Mouse (Mus musculus): ENCODE measurements around the gene Pcna.

Pcna gene

DNA sequence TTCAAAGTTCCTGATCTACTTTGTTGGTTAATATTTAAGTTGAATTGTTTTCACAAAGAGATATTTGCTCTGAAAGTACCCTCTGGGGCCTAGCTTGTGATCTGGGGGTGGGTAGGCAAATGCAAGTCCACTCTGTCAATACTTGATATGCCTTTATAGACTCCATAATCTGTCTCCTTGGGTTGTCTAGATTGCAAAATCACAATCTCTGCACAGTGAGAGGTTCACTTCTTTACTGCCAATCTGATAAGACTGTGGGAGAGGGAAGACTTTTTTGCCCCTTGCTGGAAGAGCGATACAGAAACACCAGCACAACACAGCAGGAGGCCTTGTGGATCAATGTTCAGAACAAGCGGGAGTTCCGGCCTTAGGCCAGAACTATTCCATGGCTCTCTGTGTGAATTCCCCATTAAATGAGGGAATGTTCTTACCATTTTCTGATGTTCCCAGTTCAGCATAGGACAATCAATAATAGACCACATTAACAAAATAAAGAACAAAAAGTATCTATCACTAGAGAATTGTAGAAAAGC is 20.6 kb downstream of the Pcna start:
- no peak for DNase-seq

DNA sequence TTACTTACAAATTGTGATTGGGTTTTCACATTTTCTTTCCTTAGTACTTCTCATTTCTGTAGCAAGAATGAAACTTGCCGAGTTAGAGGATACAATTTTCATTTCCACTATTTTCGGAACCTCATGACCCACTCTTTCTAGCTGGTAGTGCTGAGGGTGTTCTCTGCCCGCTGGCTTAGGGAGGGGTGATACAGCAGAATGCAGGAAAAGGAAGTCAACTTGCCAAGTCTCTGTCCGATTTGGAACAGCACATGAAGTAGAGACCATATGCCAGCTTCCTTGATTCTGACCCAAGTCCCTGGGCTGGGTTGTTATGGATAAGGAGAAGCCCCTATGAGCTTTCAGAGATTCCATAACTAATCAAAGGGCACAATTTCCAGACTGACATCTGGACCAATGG is 28.8 kb downstream of the Pcna start:
- DNase-seq, result no peak

DNA sequence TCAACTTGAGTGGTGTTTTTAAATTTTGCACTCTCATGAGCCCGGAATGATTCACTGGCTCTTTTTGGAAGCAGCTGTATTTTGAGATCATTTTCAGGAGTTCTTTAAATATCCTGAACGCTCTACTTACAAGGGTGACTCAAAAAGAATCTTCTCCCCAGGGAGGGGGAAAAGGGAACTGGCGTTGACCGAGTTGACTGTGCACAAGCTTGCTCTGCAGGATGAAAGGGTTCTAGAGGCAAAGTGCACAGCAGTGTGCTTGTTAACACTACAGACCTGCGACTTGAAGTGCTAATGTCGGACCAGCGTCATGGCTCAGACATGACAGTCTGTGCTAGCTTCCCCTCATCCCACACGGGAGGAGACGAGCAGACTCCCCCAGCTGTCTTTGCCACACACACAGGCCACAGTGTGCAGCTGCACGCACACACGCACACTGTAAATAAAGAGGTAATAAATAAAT is 31.5 kb downstream of the Pcna start:
- DNase-seq, result no peak

DNA sequence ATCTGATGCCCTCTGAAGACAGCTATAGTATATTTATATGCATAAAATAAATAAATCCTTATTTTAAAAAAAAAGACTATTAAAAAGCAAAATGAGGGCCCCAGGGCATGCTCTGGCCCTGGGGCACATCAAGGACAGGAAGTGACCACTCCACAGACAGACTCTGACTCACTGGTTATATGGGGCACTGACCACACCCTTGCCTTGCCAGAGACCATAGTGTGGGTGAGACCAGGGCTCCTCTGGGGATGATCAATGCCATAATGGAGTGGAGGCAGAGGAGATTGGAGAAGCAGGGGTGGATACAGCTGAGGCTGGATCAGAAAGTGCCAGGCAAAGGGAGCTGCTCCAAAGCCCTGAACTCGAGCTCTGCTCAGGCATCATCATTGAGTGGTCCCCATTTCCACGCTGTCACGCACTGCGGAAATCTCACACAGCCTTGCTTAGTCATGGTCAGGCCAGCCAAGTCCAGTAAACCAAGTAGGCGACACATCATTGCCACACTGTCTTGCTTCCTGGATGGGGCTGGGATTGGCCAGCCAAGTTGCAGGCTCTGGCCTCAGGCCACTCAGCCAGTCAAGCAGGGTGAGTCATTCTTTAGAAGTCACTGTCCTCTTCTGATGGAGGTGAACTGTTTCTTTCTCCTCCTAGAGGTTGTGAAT is 41.0 kb downstream of the Pcna start:
- DNase-seq, result no peak

DNA sequence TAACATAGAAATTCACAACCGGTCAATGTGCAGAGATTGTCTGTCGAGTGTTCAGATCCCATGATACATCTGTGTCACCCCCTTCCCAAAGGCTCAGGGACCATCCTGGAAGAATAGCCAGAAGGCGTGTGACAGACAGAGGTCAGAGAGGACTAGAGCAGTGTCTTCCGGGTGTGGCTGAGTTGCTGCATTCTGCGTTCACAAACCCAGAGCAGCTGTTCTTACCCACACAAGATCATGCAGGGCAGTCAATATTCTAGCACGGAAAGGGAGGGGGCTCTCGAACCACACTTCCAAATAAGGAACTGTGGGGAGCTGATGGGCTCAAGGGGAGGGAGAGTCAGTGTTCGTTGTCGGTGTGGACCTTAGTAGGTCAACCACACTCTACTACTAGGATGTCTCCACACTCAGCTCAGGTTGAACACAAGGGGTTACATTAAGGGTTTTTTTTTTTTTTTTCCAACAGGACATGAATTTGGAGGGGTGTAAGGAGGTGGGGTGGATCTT is 42.3 kb downstream of the Pcna start:
- no peak for DNase-seq

DNA sequence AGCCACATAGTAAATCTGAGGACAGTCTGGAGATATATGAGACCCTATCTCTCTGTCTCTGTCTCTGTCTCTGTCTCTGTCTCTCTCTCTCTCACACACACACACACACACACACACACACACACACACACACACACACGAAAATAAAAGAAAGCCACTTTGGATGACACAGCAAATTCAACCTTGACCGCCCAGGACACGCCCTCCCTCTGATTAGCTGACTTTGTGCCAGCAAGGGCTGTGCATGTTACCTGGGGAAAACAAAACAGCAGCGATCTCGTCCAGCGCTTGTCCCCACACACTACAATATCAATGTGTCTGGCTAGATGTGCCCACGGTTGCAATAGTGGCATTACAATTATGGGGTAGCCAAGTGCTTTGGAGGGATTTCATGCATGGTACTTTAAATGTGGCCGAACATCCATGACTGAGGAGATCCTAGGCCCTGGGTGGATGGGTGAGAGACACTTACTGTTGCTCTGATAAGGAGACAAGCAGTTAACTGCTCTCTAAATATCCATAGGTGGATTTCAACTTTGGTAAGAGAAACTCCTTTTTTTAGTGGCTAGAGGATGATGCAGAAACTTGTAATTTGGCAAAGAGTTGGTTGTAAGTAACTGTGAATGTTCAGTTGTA is 44.8 kb downstream of the Pcna start:
- DNase-seq, result no peak

DNA sequence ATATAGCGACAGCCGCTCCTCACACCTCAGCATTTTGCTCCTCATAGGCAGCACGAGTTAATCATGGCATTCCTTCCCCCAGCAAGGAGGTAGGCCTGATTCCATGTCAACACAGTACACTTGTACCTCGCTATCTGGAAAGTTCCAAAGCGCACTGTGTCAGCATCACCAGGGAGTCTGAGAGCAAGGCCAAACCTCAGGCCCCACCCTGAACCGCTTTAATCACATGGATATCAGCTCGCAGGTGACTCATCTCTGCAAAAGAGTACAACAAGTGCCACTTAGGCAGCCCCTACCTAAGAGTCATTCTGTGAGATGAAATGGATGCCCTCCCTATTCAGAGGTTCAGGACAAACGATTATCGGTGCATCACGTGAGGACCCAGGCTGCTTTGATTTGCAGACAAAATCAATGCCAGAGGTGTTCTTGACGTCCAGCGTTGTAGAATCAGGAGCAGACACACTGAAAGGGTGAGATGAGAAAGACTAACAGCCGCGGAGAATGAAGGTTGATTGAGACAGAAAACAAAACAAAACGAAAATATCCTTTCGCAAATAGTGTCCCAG is 46.7 kb downstream of the Pcna start:
- DNase-seq, result no peak

DNA sequence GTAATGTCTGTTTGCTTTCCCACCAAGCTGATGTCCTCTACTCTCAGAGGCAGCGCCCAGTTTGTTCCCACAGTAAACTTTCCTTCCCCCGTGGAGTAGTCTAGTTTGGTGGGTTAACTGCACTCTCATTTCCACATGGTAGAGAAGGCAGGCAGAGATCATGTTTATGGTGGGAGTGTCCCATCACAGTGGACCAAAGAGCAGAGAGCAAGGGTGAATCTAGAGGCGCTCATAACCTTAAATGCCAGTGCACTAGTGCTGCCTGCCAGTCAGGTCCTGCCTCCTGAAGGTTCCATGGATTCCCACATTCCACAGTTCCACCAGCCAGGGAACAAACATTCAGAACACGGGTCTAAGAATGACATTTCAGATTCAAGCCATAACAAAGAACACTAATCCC is 47.6 kb downstream of the Pcna start:
- no peak for DNase-seq

DNA sequence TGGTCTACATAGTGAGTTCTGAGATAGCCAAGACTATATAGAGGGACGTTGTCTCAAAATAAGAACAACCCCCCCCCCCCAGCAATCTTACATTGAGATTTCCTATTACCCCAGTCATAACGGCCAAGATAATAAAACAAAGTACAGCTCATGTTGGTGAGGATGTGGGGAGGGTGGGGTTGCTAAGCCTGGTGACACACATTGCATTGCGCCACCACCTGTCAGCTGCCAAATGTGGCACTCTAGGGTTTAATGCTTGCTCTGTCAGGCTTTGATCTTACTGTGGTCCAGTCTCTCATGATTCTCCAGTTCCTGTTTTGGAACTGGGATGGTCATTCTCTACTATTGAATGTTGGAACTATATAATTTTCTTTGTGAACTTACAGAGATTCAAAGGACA is 49.3 kb downstream of the Pcna start:
- DNase-seq, result no peak

DNA sequence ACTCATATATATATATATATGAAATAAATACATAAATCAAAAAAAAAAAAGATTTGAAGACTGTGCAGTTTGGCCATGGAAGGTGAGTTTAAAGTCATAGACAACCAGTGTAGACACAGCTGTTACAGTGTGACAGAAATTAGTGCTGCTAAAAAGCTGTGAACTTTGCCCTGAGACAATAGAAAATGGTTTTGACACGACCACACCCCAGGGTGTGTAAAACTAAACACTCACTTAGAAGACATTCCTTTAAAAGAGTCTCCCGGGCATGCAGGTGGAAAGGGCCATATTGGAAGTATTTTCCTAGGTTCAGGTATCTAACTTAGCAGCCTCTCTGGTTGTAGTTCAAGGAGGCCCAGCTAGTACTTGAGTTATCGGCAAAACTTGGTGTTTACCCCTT is 49.9 kb downstream of the Pcna start:
- no peak for DNase-seq
